Mouse (Mus musculus): Measurements from ENCODE around the gene Ankrd66.

DNA sequence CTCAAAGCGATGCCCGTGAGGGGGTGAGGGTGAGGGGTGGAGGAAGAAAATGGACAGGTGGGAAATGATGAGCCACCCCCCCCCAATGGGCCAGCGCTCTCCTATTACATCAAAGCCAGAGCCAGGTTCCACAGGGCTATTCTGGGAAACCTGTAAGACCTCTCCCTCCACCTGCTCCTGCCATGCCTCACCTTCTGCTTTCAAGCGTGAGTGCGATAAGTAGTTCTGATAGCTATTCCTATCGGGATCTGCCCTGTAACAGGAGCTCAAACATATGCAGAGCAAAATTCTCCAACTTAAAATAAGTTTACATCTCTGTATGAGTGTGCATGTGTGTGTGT, 38.9 kb downstream of the Ankrd66 start:
- TF ChIP-seq CTCF (IDR thresholded peaks at IDR 0.05; ENCODE audit: low read depth) (no peak), EP300 (optimal IDR thresholded peaks at IDR 0.05) (no peak)
